Mouse (Mus musculus) embryonic facial prominence, embryonic 10.5 days (tissue): ENCODE results near the gene Utrn. TPM values are rescaled to one million over a fixed set of nuclear protein-coding genes. Genes with fewer than 3 reads are reported as not detected.
A peak's percentile ranks its signal among the peaks of the same experiment; 100 is the strongest.

Experiments used
- DNase-seq: peaks from one replicate; pipeline ENCODE4 v3.0.0-alpha.2; 2017; ENCODE audit warnings: low spot score
- H3K27ac ChIP-seq: fragments of 300-500 bp; sonication (generic); replicated peaks from 2 replicates; pipeline ENCODE4 v1.5.1; 2016; ENCODE audit warnings: mild to moderate bottlenecking
- H3K27me3 ChIP-seq: fragments of 300-500 bp; sonication (generic); replicated peaks from 2 replicates; pipeline ENCODE4 v1.6.1; 2016; ENCODE audit warnings: low read depth, mild to moderate bottlenecking; ENCODE audit not compliant: poor library complexity, severe bottlenecking
- H3K36me3 ChIP-seq: fragments of 300-500 bp; sonication (generic); replicated peaks from 2 replicates; pipeline ENCODE4 v1.6.1; 2016; ENCODE audit warnings: mild to moderate bottlenecking, moderate library complexity
- H3K4me1 ChIP-seq: fragments of 300-500 bp; sonication (generic); 2 replicates; pipeline ENCODE4 v1.6.1; 2016
- H3K4me3 ChIP-seq: fragments of 300-500 bp; sonication (generic); 2 replicates; pipeline ENCODE4 v1.5.1; 2016; ENCODE audit warnings: mild to moderate bottlenecking, moderate library complexity
- H3K9me3 ChIP-seq: fragments of 300-500 bp; sonication (generic); 2 replicates; pipeline ENCODE4 v1.6.1; 2016; ENCODE audit warnings: mild to moderate bottlenecking
- WGBS: fragments of 180-500 bp; shearing (Covaris S2); methylation state at CpG from one replicate; pipeline ENCODE4 v1.1.7; 2016; 5-methylcytosine and 5-hydroxymethylcytosine counted together
- polyA plus RNA-seq: library from polyadenylated mRNA; unstranded; fragments of >200 nt; fragmentation: Nextera tagmentation; extraction: Ambion mirVana; gene quantifications from 2 replicates; pipeline ENCODE4 v1.2.1, GENCODE M21; 2016

Gene Utrn
- polyA plus RNA-seq, 1 experiment from 2014 or later = 63.8 TPM

- WGBS = 89% methylated on average over 8 of the region's 8 CpGs
- no peak for DNase-seq
- peaks cover 8% of the 10 kb centered on the region; the same call in 1 of the 2 replicates for H3K4me1 ChIP-seq
- no peak overlapping the region for H3K27ac ChIP-seq
- peaks cover 22% of the 10 kb centered on the region for H3K36me3 ChIP-seq
- no peaks in the 10 kb centered on the region for H3K9me3 ChIP-seq
- no peak overlapping the region for H3K4me3 ChIP-seq
- H3K27me3 ChIP-seq = no peaks in the 10 kb centered on the region
Observed at GRCm38 (mm10) chr10:12497555-12497954, 371.6 kb downstream of the Utrn start.

GRCm38 (mm10) chr10:12489551-12490177 is 379.5 kb downstream of the Utrn start:
- Histone ChIP-seq H3K4me3 (no peak overlapping the region), H3K9me3 (no peaks in the 10 kb centered on the region), H3K36me3 (no peaks in the 10 kb centered on the region), H3K4me1 (peaks cover 6% of the 10 kb centered on the region; the same call in 1 of the 2 replicates), H3K27ac (no peak overlapping the region), H3K27me3 (no peaks in the 10 kb centered on the region)
- DNase-seq = no peak
- WGBS = 54% methylated on average over 4 of the region's 4 CpGs

GRCm38 (mm10) chr10:12488518-12488917 is 380.6 kb downstream of the Utrn start:
- H3K36me3 ChIP-seq = no peaks in the 10 kb centered on the region
- no peak overlapping the region for H3K4me3 ChIP-seq
- H3K4me1 ChIP-seq = 0 out of 2 replicates have a peak, but pooled peaks cover 5% of the 10 kb centered on the region
- no peak for DNase-seq
- no peaks in the 10 kb centered on the region for H3K27me3 ChIP-seq
- 86% methylated on average over 3 of the region's 3 CpGs for WGBS
- H3K9me3 ChIP-seq = no peaks in the 10 kb centered on the region
- no peak overlapping the region for H3K27ac ChIP-seq

- no peak overlapping the region for H3K4me3 ChIP-seq
- H3K27ac ChIP-seq = no peak overlapping the region
- no peak for DNase-seq
- H3K36me3 ChIP-seq = no peaks in the 10 kb centered on the region
- 90% methylated on average over 5 of the region's 5 CpGs for WGBS
- H3K4me1 ChIP-seq = 0 out of 2 replicates have a peak, but pooled peaks cover 5% of the 10 kb centered on the region
- H3K9me3 ChIP-seq = no peaks in the 10 kb centered on the region
- H3K27me3 ChIP-seq = no peaks in the 10 kb centered on the region
Observed at GRCm38 (mm10) chr10:12488117-12488516, 381.0 kb downstream of the Utrn start.

- Histone ChIP-seq H3K4me1 (no peaks in the 10 kb centered on the region), H3K36me3 (peaks cover 4% of the 10 kb centered on the region), H3K9me3 (no peaks in the 10 kb centered on the region), H3K4me3 (no peak overlapping the region), H3K27ac (no peak overlapping the region), H3K27me3 (no peaks in the 10 kb centered on the region)
- no peak for DNase-seq
- 86% methylated on average over 1 of the region's 1 CpGs for WGBS
Observed at GRCm38 (mm10) chr10:12483494-12483893, 385.7 kb downstream of the Utrn start.

GRCm38 (mm10) chr10:12482975-12483374 is 386.2 kb downstream of the Utrn start:
- Histone ChIP-seq H3K27me3 (no peaks in the 10 kb centered on the region), H3K27ac (no peak overlapping the region), H3K36me3 (peaks cover 4% of the 10 kb centered on the region), H3K4me3 (no peak overlapping the region), H3K4me1 (no peaks in the 10 kb centered on the region), H3K9me3 (no peaks in the 10 kb centered on the region)
- no peak for DNase-seq
- 93% methylated on average over 3 of the region's 3 CpGs for WGBS

GRCm38 (mm10) chr10:12474850-12475621 is 394.1 kb downstream of the Utrn start:
- no peak for DNase-seq
- WGBS = 64% methylated on average over 14 of the region's 14 CpGs
- Histone ChIP-seq H3K4me1 (peaks cover 7% of the 10 kb centered on the region; the same call in 1 of the 2 replicates), H3K4me3 (no peak overlapping the region), H3K9me3 (no peaks in the 10 kb centered on the region), H3K27ac (peak overlapping the region; percentile 14; the same call in 1 of the 2 replicates), H3K27me3 (no peaks in the 10 kb centered on the region), H3K36me3 (no peaks in the 10 kb centered on the region; the same call in 1 of the 2 replicates)

GRCm38 (mm10) chr10:12469391-12470057 is 399.6 kb downstream of the Utrn start:
- DNase-seq = no peak
- Histone ChIP-seq H3K27me3 (no peaks in the 10 kb centered on the region), H3K4me3 (no peak overlapping the region), H3K4me1 (peaks cover 15% of the 10 kb centered on the region; the same call in 1 of the 2 replicates), H3K36me3 (peaks cover 5% of the 10 kb centered on the region; the same call in 1 of the 2 replicates), H3K27ac (no peak overlapping the region), H3K9me3 (no peaks in the 10 kb centered on the region)
- WGBS = 75% methylated on average over 5 of the region's 5 CpGs

GRCm38 (mm10) chr10:12467544-12467943 is 401.6 kb downstream of the Utrn start:
- H3K36me3 ChIP-seq = peaks cover 21% of the 10 kb centered on the region; the same call in 1 of the 2 replicates
- H3K27me3 ChIP-seq = no peaks in the 10 kb centered on the region
- 21% methylated on average over 2 of the region's 2 CpGs for WGBS
- peaks cover 15% of the 10 kb centered on the region; the same call in 1 of the 2 replicates for H3K4me1 ChIP-seq
- H3K4me3 ChIP-seq = no peak overlapping the region
- peak; percentile 22 for DNase-seq
- no peaks in the 10 kb centered on the region for H3K9me3 ChIP-seq
- H3K27ac ChIP-seq = 0 out of 2 replicates have a peak overlapping the region, but pooled peaks have one; percentile 1

GRCm38 (mm10) chr10:12460945-12461344 is 408.2 kb downstream of the Utrn start:
- no peaks in the 10 kb centered on the region for H3K4me1 ChIP-seq
- no peaks in the 10 kb centered on the region for H3K27me3 ChIP-seq
- H3K4me3 ChIP-seq = no peak overlapping the region
- H3K9me3 ChIP-seq = no peaks in the 10 kb centered on the region
- peaks cover 28% of the 10 kb centered on the region for H3K36me3 ChIP-seq
- DNase-seq = no peak
- H3K27ac ChIP-seq = no peak overlapping the region

- 97% methylated on average over 1 of the region's 1 CpGs for WGBS
Observed at GRCm38 (mm10) chr10:12456867-12457266, 412.3 kb downstream of the Utrn start.

GRCm38 (mm10) chr10:12452641-12453040 is 416.5 kb downstream of the Utrn start:
- Histone ChIP-seq H3K9me3 (no peaks in the 10 kb centered on the region), H3K36me3 (peaks cover 5% of the 10 kb centered on the region; the same call in 1 of the 2 replicates), H3K4me1 (no peaks in the 10 kb centered on the region), H3K27ac (no peak overlapping the region), H3K27me3 (no peaks in the 10 kb centered on the region), H3K4me3 (no peak overlapping the region)
- no peak for DNase-seq
- WGBS = 92% methylated on average over 2 of the region's 2 CpGs

More at GRCm38 (mm10) chr10:12456867-12457266, 412.3 kb downstream of the Utrn start:
- DNase-seq = no peak
- no peak overlapping the region for H3K27ac ChIP-seq
- H3K4me3 ChIP-seq = no peak overlapping the region
- no peaks in the 10 kb centered on the region for H3K27me3 ChIP-seq
- no peaks in the 10 kb centered on the region for H3K4me1 ChIP-seq
- no peaks in the 10 kb centered on the region for H3K9me3 ChIP-seq
- peaks cover 5% of the 10 kb centered on the region for H3K36me3 ChIP-seq
